In the genomic region with DNA sequence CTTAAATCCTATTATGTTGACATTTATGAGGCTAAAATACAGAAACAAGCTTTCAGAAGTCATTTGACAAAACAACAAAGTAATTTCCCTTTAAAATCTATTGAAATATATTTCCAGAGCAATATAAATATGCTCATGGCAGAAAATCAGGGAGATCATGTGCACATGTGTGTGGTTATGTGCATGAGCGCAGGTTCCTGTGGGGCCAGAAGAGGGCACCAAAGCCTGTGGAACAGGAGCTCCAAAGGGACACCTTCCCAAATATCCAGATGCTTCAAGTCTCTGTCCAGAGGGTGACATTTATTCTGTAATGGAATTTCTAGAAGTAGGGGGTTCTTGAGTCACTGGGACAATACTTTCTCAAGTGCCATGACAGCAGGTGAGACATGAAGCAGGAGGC, we compare ENCODE assay signal across 11 mouse cellular contexts. TPM values are rescaled to one million over a fixed set of nuclear protein-coding genes. Genes with fewer than 3 reads are reported as not detected.
DNase-seq lines count a peak whose midpoint lies in the region; ATAC-seq and TF ChIP-seq lines count a peak whose summit lies in the region.
"Had no signal": no experiment of that assay in that cellular context is flagged by ENCODE, and none has a peak within 500 bp of the region (broad histone marks: within the 10 kb centered on the region; RNA-seq: fewer than 3 reads in every experiment).

No protein-coding gene starts in this region.

- no peaks in the 10 kb centered on the region for H3K27me3 ChIP-seq in kidney, embryonic 15.5 days
- H3K27me3 ChIP-seq in ES-Bruce4 (ENCODE audit: control insufficient read depth, insufficient read depth, low read length, poor library complexity, severe bottlenecking): no peaks in the 10 kb centered on the region
- H3K27me3 ChIP-seq in hindbrain, embryonic 12.5 days: no peaks in the 10 kb centered on the region

- TF ChIP-seq EP300 in ES-Bruce4 (IDR thresholded peaks at IDR 0.05; ENCODE audit: insufficient read depth, low read depth, low read length): no peak

- peaks cover 54% of the 10 kb centered on the region for H3K36me3 ChIP-seq in kidney, embryonic 15.5 days
- H3K36me3 ChIP-seq in ES-Bruce4 (ENCODE audit: control insufficient read depth, insufficient read depth, low read length, poor library complexity, severe bottlenecking): peaks cover 42% of the 10 kb centered on the region
- peaks cover 54% of the 10 kb centered on the region for H3K36me3 ChIP-seq in hindbrain, embryonic 12.5 days

- no peak overlapping the region for H3K4me3 ChIP-seq in kidney, embryonic 15.5 days (replicated peaks)
- no peak overlapping the region for H3K4me3 ChIP-seq in ES-Bruce4 (ENCODE audit: low read depth, low read length)
- no peak overlapping the region for H3K4me3 ChIP-seq in hindbrain, embryonic 12.5 days

- no peak overlapping the region for H3K27ac ChIP-seq in kidney, embryonic 15.5 days
- H3K27ac ChIP-seq in ES-Bruce4 (ENCODE audit: insufficient read depth, low read length): no peak overlapping the region
- no peak overlapping the region for H3K27ac ChIP-seq in hindbrain, embryonic 12.5 days

- H3K9ac ChIP-seq in kidney, embryonic 15.5 days: no peak overlapping the region
- no peak overlapping the region for H3K9ac ChIP-seq in ES-Bruce4 (ENCODE audit: low read depth, poor library complexity, severe bottlenecking)
- no peak overlapping the region for H3K9ac ChIP-seq in hindbrain, embryonic 12.5 days

- no peak overlapping the region for H3K4me2 ChIP-seq in kidney, embryonic 15.5 days
- no peak overlapping the region for H3K4me2 ChIP-seq in hindbrain, embryonic 12.5 days (replicated peaks)

- no peak for ATAC-seq in kidney, embryonic 15.5 days (replicated peaks; ENCODE audit: low FRiP score)
- ATAC-seq in granulocyte monocyte progenitor cell, adult 5-6 weeks (replicated peaks; ENCODE audit: poor library complexity, severe bottlenecking): peak; percentile 44
- ATAC-seq in hindbrain, embryonic 12.5 days (ENCODE audit: low FRiP score): no peak

- TF ChIP-seq CTCF in ES-Bruce4 (IDR thresholded peaks at IDR 0.05; ENCODE audit: low read depth, low read length): peak; percentile 52

- 100% methylated on average over 1 of the region's 1 CpGs for WGBS in kidney, embryonic 15.5 days
- 96% methylated on average over 1 of the region's 1 CpGs for WGBS in hindbrain, embryonic 12.5 days

- peak; percentile 24 for DNase-seq in kidney, adult 18-20 months
- peak; percentile 44 for DNase-seq in 3T3-L1 (ENCODE audit: low read depth, low spot score)
- no peak for DNase-seq in right cerebral cortex, postnatal 10 days (ENCODE audit: low spot score in 2 of 2)
- DNase-seq in c-Kit-positive CD71-positive TER-119-positive erythroid progenitor cells, embryonic 14.5 days (ENCODE audit: low spot score): no peak
- DNase-seq: gastrocnemius, postnatal 10 days; midbrain, embryonic 14.5 days; retina, postnatal 1 day had no signal

- no peak for TF ChIP-seq POLR2A in ES-Bruce4 (IDR thresholded peaks at IDR 0.05; ENCODE audit: insufficient read depth, low read length)

- H3K9me3 ChIP-seq in kidney, embryonic 15.5 days (replicated peaks): 0 out of 2 replicates have a peak, but pooled peaks cover 3% of the 10 kb centered on the region
- H3K9me3 ChIP-seq in ES-Bruce4 (replicated peaks; ENCODE audit: control insufficient read depth, insufficient read depth, low read length, poor library complexity, severe bottlenecking): peaks cover 4% of the 10 kb centered on the region
- no peaks in the 10 kb centered on the region for H3K9me3 ChIP-seq in hindbrain, embryonic 12.5 days (replicated peaks)

- no peaks in the 10 kb centered on the region for H3K4me1 ChIP-seq in kidney, embryonic 15.5 days
- no peaks in the 10 kb centered on the region for H3K4me1 ChIP-seq in ES-Bruce4 (ENCODE audit: control insufficient read depth, insufficient read depth, low read length)
- H3K4me1 ChIP-seq in hindbrain, embryonic 12.5 days: no peaks in the 10 kb centered on the region

RNA-seq across cellular contexts. Expression of a gene that starts 17.8 kb away (rescaled TPM):
- polyA plus RNA-seq in kidney, embryonic 15.5 days (2015; fragmentation: Nextera tagmentation; extraction: Ambion mirVana): 106 and 109 TPM in 2 replicates
- polyA plus RNA-seq in ES-Bruce4 (2011; ENCODE audit: insufficient read depth, insufficient read length, low read depth, missing spikeins): 60.9 and 67.3 TPM in 2 replicates
- 76.7 and 94.3 TPM in 2 replicates for total RNA-seq in granulocyte monocyte progenitor cell, adult 5-6 weeks (2014; fragmentation: Nextera tagmentation)
- 111 and 159 TPM in 2 replicates for total RNA-seq in granulocyte monocyte progenitor cell, adult 5-6 weeks (2017)
- polyA plus RNA-seq in hindbrain, embryonic 12.5 days (2016; fragmentation: Nextera tagmentation; extraction: Ambion mirVana): 77.3 and 79.3 TPM in 2 replicates

RNA-seq across cellular contexts. Expression of a gene that starts 56.1 kb away (rescaled TPM):
- 48.2 and 48.4 TPM in 2 replicates for polyA plus RNA-seq in kidney, embryonic 15.5 days (2015; fragmentation: Nextera tagmentation; extraction: Ambion mirVana)
- polyA plus RNA-seq in ES-Bruce4 (2011; ENCODE audit: insufficient read depth, insufficient read length, low read depth, missing spikeins): 166 and 182 TPM in 2 replicates
- 11.1 and 27.0 TPM in 2 replicates for total RNA-seq in granulocyte monocyte progenitor cell, adult 5-6 weeks (2014; fragmentation: Nextera tagmentation)
- 71.2 and 85.8 TPM in 2 replicates for total RNA-seq in granulocyte monocyte progenitor cell, adult 5-6 weeks (2017)
- 34.3 and 36.9 TPM in 2 replicates for polyA plus RNA-seq in hindbrain, embryonic 12.5 days (2016; fragmentation: Nextera tagmentation; extraction: Ambion mirVana)

RNA-seq across cellular contexts. Expression of a gene that starts 56.3 kb away (rescaled TPM):
- polyA plus RNA-seq in kidney, embryonic 15.5 days (2015; fragmentation: Nextera tagmentation; extraction: Ambion mirVana): 165 and 178 TPM in 2 replicates
- 194 and 199 TPM in 2 replicates for polyA plus RNA-seq in ES-Bruce4 (2011; ENCODE audit: insufficient read depth, insufficient read length, low read depth, missing spikeins)
- 77.5 and 108 TPM in 2 replicates for total RNA-seq in granulocyte monocyte progenitor cell, adult 5-6 weeks (2014; fragmentation: Nextera tagmentation)
- total RNA-seq in granulocyte monocyte progenitor cell, adult 5-6 weeks (2017): 176 and 201 TPM in 2 replicates
- 126 and 128 TPM in 2 replicates for polyA plus RNA-seq in hindbrain, embryonic 12.5 days (2016; fragmentation: Nextera tagmentation; extraction: Ambion mirVana)

Comparison
In these comparisons a context has a peak if more than half of its experiments do, and no peak if none do; other contexts are left out.
1. DNase-seq: peak in kidney, adult 18-20 months (single experiment) and 3T3-L1 (single experiment); none in right cerebral cortex, postnatal 10 days (0 of 2) and c-Kit-positive CD71-positive TER-119-positive erythroid progenitor cells, embryonic 14.5 days (single experiment).